Mouse (Mus musculus) spleen, adult 2 months (tissue): ENCODE measurements at regions not wholly inside any gene's neighbourhood (a gene's known extent, or its start where the extent isn't known, plus 50 kb on each side); places are given as distances from the start of the nearest gene placed in this dataset.

Experiments used
- CTCF ChIP-seq: fragments of 200-500 bp; IDR thresholded peaks from 2 replicates; pipeline ENCODE4 v1.5.1; 2011; ENCODE audit warnings: mild to moderate bottlenecking, inconsistent platforms; ENCODE audit not compliant: insufficient read depth, insufficient read length, insufficient replicate concordance; ENCODE audit errors: extremely low read depth
- POLR2A ChIP-seq: fragments of 200-500 bp; IDR thresholded peaks from 2 replicates; pipeline ENCODE4 v1.6.1; 2011; ENCODE audit warnings: low read depth, low read length, inconsistent platforms

DNA sequence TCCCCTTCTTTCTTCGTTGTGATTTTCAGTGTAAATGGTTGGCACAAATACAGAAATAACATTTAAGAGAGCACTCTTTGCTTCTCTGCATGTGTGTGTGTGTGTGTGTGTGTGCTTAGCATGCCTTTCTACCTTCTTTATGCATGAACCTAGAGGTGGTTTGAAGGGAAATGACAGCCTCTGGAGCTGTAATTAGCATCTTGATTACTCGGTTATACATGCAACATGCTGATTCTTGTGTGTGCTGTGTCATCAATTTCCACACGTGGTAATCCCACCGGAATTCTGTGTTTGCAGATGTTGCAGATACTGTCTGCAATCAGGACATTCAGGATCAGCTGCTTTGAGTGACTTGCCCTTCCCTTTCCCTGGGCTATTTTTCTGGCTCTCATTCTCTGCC is 51.7 kb upstream of the Kcna3 start:
- TF ChIP-seq POLR2A (no peak), CTCF (no peak)
